Mouse (Mus musculus): ENCODE measurements around the gene Ssbp4. TPM values are rescaled to one million over a fixed set of nuclear protein-coding genes. Genes with fewer than 3 reads are reported as not detected.

Ssbp4 gene
- polyA plus RNA-seq, 1 experiment from 2014 or later = 62.1 TPM

GRCm38 (mm10) chr8:70647343-70648163 is 38.9 kb upstream of the Ssbp4 start:
- Histone ChIP-seq H3K9me3 (replicated peaks) (no peaks in the 10 kb centered on the region), H3K4me3 (no peak overlapping the region), H3K4me1 (replicated peaks) (peaks cover 53% of the 10 kb centered on the region), H3K27me3 (no peaks in the 10 kb centered on the region), H3K9ac (no peak overlapping the region; the same call in 1 of the 2 replicates), H3K36me3 (peaks cover 25% of the 10 kb centered on the region), H3K27ac (peak overlapping the region; percentile 89), H3K4me2 (no peak overlapping the region)
- whole genome bisulfite sequencing = 39% methylated on average over 8 of the region's 8 CpGs
- ATAC-seq (replicated peaks; ENCODE audit: insufficient number of reproducible peaks, insufficient read depth, low FRiP score, low read depth) = 0 out of 2 replicates have a peak, but pooled peaks have one; percentile 19

GRCm38 (mm10) chr8:70646775-70647174 is 38.1 kb upstream of the Ssbp4 start:
- Histone ChIP-seq H3K4me1 (replicated peaks) (peaks cover 53% of the 10 kb centered on the region), H3K9ac (no peak overlapping the region), H3K27ac (peak overlapping the region; percentile 89), H3K36me3 (peaks cover 18% of the 10 kb centered on the region; the same call in 1 of the 2 replicates), H3K4me3 (no peak overlapping the region), H3K27me3 (no peaks in the 10 kb centered on the region), H3K9me3 (replicated peaks) (no peaks in the 10 kb centered on the region), H3K4me2 (no peak overlapping the region)
- ATAC-seq (replicated peaks; ENCODE audit: insufficient number of reproducible peaks, insufficient read depth, low FRiP score, low read depth) = no peak

GRCm38 (mm10) chr8:70646369-70646768 is 37.7 kb upstream of the Ssbp4 start:
- peaks cover 14% of the 10 kb centered on the region; the same call in 1 of the 2 replicates for H3K36me3 ChIP-seq
- H3K9ac ChIP-seq = no peak overlapping the region
- H3K4me1 ChIP-seq (replicated peaks) = peaks cover 53% of the 10 kb centered on the region
- H3K27me3 ChIP-seq = no peaks in the 10 kb centered on the region
- no peak for ATAC-seq (replicated peaks; ENCODE audit: insufficient number of reproducible peaks, insufficient read depth, low FRiP score, low read depth)
- 67% methylated on average over 6 of the region's 6 CpGs for WGBS
- H3K9me3 ChIP-seq (replicated peaks) = no peaks in the 10 kb centered on the region
- no peak overlapping the region for H3K4me2 ChIP-seq
- peak overlapping the region; percentile 89 for H3K27ac ChIP-seq
- no peak overlapping the region for H3K4me3 ChIP-seq

- no peaks in the 10 kb centered on the region for H3K27me3 ChIP-seq
- 60% methylated on average over 17 of the region's 17 CpGs for WGBS
- H3K4me3 ChIP-seq = no peak overlapping the region
- H3K4me1 ChIP-seq (replicated peaks) = peaks cover 53% of the 10 kb centered on the region
- H3K27ac ChIP-seq = peak overlapping the region; percentile 89
- H3K36me3 ChIP-seq = peaks cover 9% of the 10 kb centered on the region; the same call in 1 of the 2 replicates
- no peak for ATAC-seq (replicated peaks; ENCODE audit: insufficient number of reproducible peaks, insufficient read depth, low FRiP score, low read depth)
- H3K9me3 ChIP-seq (replicated peaks) = no peaks in the 10 kb centered on the region
- H3K9ac ChIP-seq = 0 out of 2 replicates have a peak overlapping the region, but pooled peaks have one; percentile 5
- H3K4me2 ChIP-seq = no peak overlapping the region
Measured at GRCm38 (mm10) chr8:70645501-70646224, 37.0 kb upstream of the Ssbp4 start.

- no peaks in the 10 kb centered on the region for H3K9me3 ChIP-seq (replicated peaks)
- peaks cover 43% of the 10 kb centered on the region for H3K4me1 ChIP-seq (replicated peaks)
- no peaks in the 10 kb centered on the region for H3K27me3 ChIP-seq
- H3K27ac ChIP-seq = no peak overlapping the region
- H3K4me2 ChIP-seq = no peak overlapping the region
- WGBS = 89% methylated on average over 2 of the region's 2 CpGs
- ATAC-seq (replicated peaks; ENCODE audit: insufficient number of reproducible peaks, insufficient read depth, low FRiP score, low read depth) = no peak
- no peaks in the 10 kb centered on the region for H3K36me3 ChIP-seq
- H3K9ac ChIP-seq = no peak overlapping the region
- no peak overlapping the region for H3K4me3 ChIP-seq
Measured at GRCm38 (mm10) chr8:70644065-70644464, 35.4 kb upstream of the Ssbp4 start.

- Histone ChIP-seq H3K36me3 (no peaks in the 10 kb centered on the region), H3K27me3 (no peaks in the 10 kb centered on the region), H3K27ac (no peak overlapping the region), H3K4me2 (no peak overlapping the region), H3K9ac (no peak overlapping the region), H3K9me3 (replicated peaks) (no peaks in the 10 kb centered on the region), H3K4me1 (replicated peaks) (peaks cover 41% of the 10 kb centered on the region), H3K4me3 (no peak overlapping the region)
- ATAC-seq (replicated peaks; ENCODE audit: insufficient number of reproducible peaks, insufficient read depth, low FRiP score, low read depth) = no peak
- 70% methylated on average over 3 of the region's 3 CpGs for WGBS
Measured at GRCm38 (mm10) chr8:70643019-70643418, 34.3 kb upstream of the Ssbp4 start.

GRCm38 (mm10) chr8:70638752-70639151 is 30.1 kb upstream of the Ssbp4 start:
- Histone ChIP-seq H3K9ac (no peak overlapping the region), H3K27ac (no peak overlapping the region; the same call in 1 of the 2 replicates), H3K27me3 (no peaks in the 10 kb centered on the region), H3K4me3 (no peak overlapping the region), H3K4me2 (no peak overlapping the region), H3K36me3 (no peaks in the 10 kb centered on the region), H3K4me1 (replicated peaks) (peaks cover 30% of the 10 kb centered on the region), H3K9me3 (replicated peaks) (no peaks in the 10 kb centered on the region)
- WGBS = 52% methylated on average over 9 of the region's 9 CpGs
- no peak for ATAC-seq (replicated peaks; ENCODE audit: insufficient number of reproducible peaks, insufficient read depth, low FRiP score, low read depth)

- H3K4me1 ChIP-seq (replicated peaks) = peaks cover 41% of the 10 kb centered on the region
- H3K4me2 ChIP-seq = no peak overlapping the region
- H3K9me3 ChIP-seq (replicated peaks) = no peaks in the 10 kb centered on the region
- no peak for ATAC-seq (replicated peaks; ENCODE audit: insufficient number of reproducible peaks, insufficient read depth, low FRiP score, low read depth)
- WGBS = 60% methylated on average over 8 of the region's 8 CpGs
- H3K27ac ChIP-seq = no peak overlapping the region
- H3K27me3 ChIP-seq = no peaks in the 10 kb centered on the region
- H3K36me3 ChIP-seq = no peaks in the 10 kb centered on the region
- no peak overlapping the region for H3K9ac ChIP-seq
- H3K4me3 ChIP-seq = no peak overlapping the region
Measured at GRCm38 (mm10) chr8:70636838-70637237, 28.2 kb upstream of the Ssbp4 start.

GRCm38 (mm10) chr8:70635527-70635926 is 26.9 kb upstream of the Ssbp4 start:
- ATAC-seq (replicated peaks; ENCODE audit: insufficient number of reproducible peaks, insufficient read depth, low FRiP score, low read depth) = no peak
- Histone ChIP-seq H3K4me2 (no peak overlapping the region), H3K36me3 (no peaks in the 10 kb centered on the region), H3K4me1 (replicated peaks) (peaks cover 54% of the 10 kb centered on the region), H3K9me3 (replicated peaks) (no peaks in the 10 kb centered on the region), H3K27ac (0 out of 2 replicates have a peak overlapping the region, but pooled peaks have one; percentile 1), H3K9ac (no peak overlapping the region), H3K4me3 (no peak overlapping the region), H3K27me3 (no peaks in the 10 kb centered on the region)
- 80% methylated on average over 6 of the region's 6 CpGs for WGBS

GRCm38 (mm10) chr8:70634066-70634465 is 25.4 kb upstream of the Ssbp4 start:
- Histone ChIP-seq H3K36me3 (no peaks in the 10 kb centered on the region), H3K4me1 (replicated peaks) (peaks cover 61% of the 10 kb centered on the region)
- WGBS = 23% methylated on average over 6 of the region's 6 CpGs

GRCm38 (mm10) chr8:70632346-70632892 is 23.7 kb upstream of the Ssbp4 start, which contains the start of gene Gdf15:
TSS of gene Gdf15 (minus strand) at chr8:70632456.
- no peak within 1 kb of the TSS for H3K9ac ChIP-seq
- ATAC-seq (replicated peaks; ENCODE audit: insufficient number of reproducible peaks, insufficient read depth, low FRiP score, low read depth) = no peak
- H3K27ac ChIP-seq = peak within 1 kb of the TSS; percentile 73
- peaks cover 51% of the 10 kb centered on the region for H3K4me1 ChIP-seq (replicated peaks)
- H3K36me3 ChIP-seq = no peaks in the 10 kb centered on the region
- H3K9me3 ChIP-seq (replicated peaks) = no peaks in the 10 kb centered on the region
- no peaks in the 10 kb centered on the region for H3K27me3 ChIP-seq
- 83% methylated on average over 6 of the region's 6 CpGs for WGBS
- peak within 1 kb of the TSS; percentile 53 for H3K4me3 ChIP-seq
- H3K4me2 ChIP-seq = peak within 1 kb of the TSS; percentile 66

More at GRCm38 (mm10) chr8:70634066-70634465, 25.4 kb upstream of the Ssbp4 start:
- no peaks in the 10 kb centered on the region for H3K27me3 ChIP-seq
- H3K9me3 ChIP-seq (replicated peaks) = no peaks in the 10 kb centered on the region
- H3K27ac ChIP-seq = peak overlapping the region; percentile 64
- no peak overlapping the region for H3K4me2 ChIP-seq
- ATAC-seq (replicated peaks; ENCODE audit: insufficient number of reproducible peaks, insufficient read depth, low FRiP score, low read depth) = no peak
- H3K9ac ChIP-seq = no peak overlapping the region
- H3K4me3 ChIP-seq = no peak overlapping the region
